Mouse (Mus musculus) adipose tissue, adult 10 weeks (tissue): ENCODE results near the gene Olfr926. TPM values are rescaled to one million over a fixed set of nuclear protein-coding genes. Genes with fewer than 3 reads are reported as not detected.

ENCODE experiments used
- polyA plus RNA-seq: library from polyadenylated mRNA; stranded (reverse); fragments of 350-450 nt; fragmentation: Illumina TruSeq; extraction: RNeasy Lipid Tissue Mini Kit (QIAGEN cat#74804); gene quantifications from one replicate; pipeline ENCODE4 v1.2.3, GENCODE M21; 2014; ENCODE audit warnings: low read depth, low replicate concordance

Gene Olfr926
- polyA plus RNA-seq: not detected

GRCm38 (mm10) chr9:38876826-38877225 lies at the start of gene Olfr926:
Olfr926 (plus strand) TSS chr9:38877126.

GRCm38 (mm10) chr9:38844149-38844548 lies 32.8 kb upstream of the Olfr926 start, which contains the start of gene Olfr924:
Olfr924 (plus strand) TSS chr9:38844449.

GRCm38 (mm10) chr9:38854760-38855159 lies 22.2 kb upstream of the Olfr926 start, which contains the start of gene Olfr26:
Olfr26 (plus strand) TSS chr9:38855060.

Other genes starting within 250 kb of the Olfr926 start
- not detected for gene Olfr916, start 217.3 kb upstream of the Olfr926 start, polyA plus RNA-seq
- gene Olfr917, start 211.3 kb upstream of the Olfr926 start, polyA plus RNA-seq: not detected
- not detected for gene Olfr918, start 202.5 kb upstream of the Olfr926 start, polyA plus RNA-seq
- gene Olfr919, start 173.5 kb upstream of the Olfr926 start, polyA plus RNA-seq: not detected
- 28.2 TPM for gene Vwa5a, start 158.9 kb upstream of the Olfr926 start, polyA plus RNA-seq
- 0.37 TPM for gene Olfr920, start 124.8 kb upstream of the Olfr926 start, polyA plus RNA-seq
- gene Olfr921, start 104.1 kb upstream of the Olfr926 start, polyA plus RNA-seq: not detected
- gene Olfr922, start 62.5 kb upstream of the Olfr926 start, polyA plus RNA-seq: not detected
- not detected for gene Olfr923, start 50.6 kb upstream of the Olfr926 start, polyA plus RNA-seq
- gene Olfr924, start 32.7 kb upstream of the Olfr926 start, polyA plus RNA-seq: not detected
- not detected for gene Olfr26, start 22.1 kb upstream of the Olfr926 start, polyA plus RNA-seq
- not detected for gene Olfr930, start 52.7 kb downstream of the Olfr926 start, polyA plus RNA-seq
- gene Olfr933, start 95.2 kb downstream of the Olfr926 start, polyA plus RNA-seq: not detected
- not detected for gene Olfr934, start 111.2 kb downstream of the Olfr926 start, polyA plus RNA-seq
- not detected for gene Olfr935, start 122.6 kb downstream of the Olfr926 start, polyA plus RNA-seq
- gene Olfr146, start 146.3 kb downstream of the Olfr926 start, polyA plus RNA-seq: not detected
- gene Olfr937, start 187.8 kb downstream of the Olfr926 start, polyA plus RNA-seq: not detected
- gene Olfr938, start 201.8 kb downstream of the Olfr926 start, polyA plus RNA-seq: not detected